Mouse (Mus musculus) R1 (cell line): ENCODE results near the gene Ap2b1.
"Not testable (repeated sequence)": the region's sequence is repeated elsewhere in the genome, so short reads cannot be mapped to it uniquely, and the experiment has no call there.

ENCODE experiments used
- DNase-seq: peaks from one replicate; pipeline ENCODE4 v3.0.0-alpha.2; 2018; ENCODE audit warnings: low read depth, low spot score

Ap2b1 gene

GRCm38 (mm10) chr11:83298225-83299195 is at the start of gene Ap2b1:
Ap2b1 (plus strand) TSS chr11:83299024.
- peak; percentile 96 for DNase-seq

GRCm38 (mm10) chr11:83257211-83257610 is 41.6 kb upstream of the Ap2b1 start:
- DNase-seq, result not testable (repeated sequence)

GRCm38 (mm10) chr11:83262673-83263072 is 36.2 kb upstream of the Ap2b1 start:
- no peak for DNase-seq

- peak; percentile 33 for DNase-seq
Observed at GRCm38 (mm10) chr11:83263146-83263545, 35.7 kb upstream of the Ap2b1 start.

- no peak for DNase-seq
Observed at GRCm38 (mm10) chr11:83270842-83271150, 28.0 kb upstream of the Ap2b1 start.

- peak; percentile 89 for DNase-seq
Observed at GRCm38 (mm10) chr11:83271151-83271950, 27.5 kb upstream of the Ap2b1 start.

GRCm38 (mm10) chr11:83271951-83272843 is 26.6 kb upstream of the Ap2b1 start:
- peak; percentile 55 for DNase-seq

- DNase-seq, result no peak
Observed at GRCm38 (mm10) chr11:83276251-83276650, 22.6 kb upstream of the Ap2b1 start.

GRCm38 (mm10) chr11:83279024-83279423 is 19.8 kb upstream of the Ap2b1 start:
- no peak for DNase-seq

GRCm38 (mm10) chr11:83279691-83280090 is 19.1 kb upstream of the Ap2b1 start:
- no peak for DNase-seq

- no peak for DNase-seq
Observed at GRCm38 (mm10) chr11:83282084-83282483, 16.7 kb upstream of the Ap2b1 start.

GRCm38 (mm10) chr11:83285627-83286026 is 13.2 kb upstream of the Ap2b1 start:
- no peak for DNase-seq

- no peak for DNase-seq
Observed at GRCm38 (mm10) chr11:83286566-83286965, 12.3 kb upstream of the Ap2b1 start, which contains the start of gene Slfn14. Slfn14 (minus strand) TSS chr11:83286726.

- no peak for DNase-seq
Observed at GRCm38 (mm10) chr11:83289036-83289435, 9.8 kb upstream of the Ap2b1 start.

- no peak for DNase-seq
Observed at GRCm38 (mm10) chr11:83289633-83290032, 9.2 kb upstream of the Ap2b1 start.

GRCm38 (mm10) chr11:83291375-83292250 is 7.2 kb upstream of the Ap2b1 start:
- DNase-seq, result peak; percentile 97

- DNase-seq, result no peak
Observed at GRCm38 (mm10) chr11:83292251-83292587, 6.6 kb upstream of the Ap2b1 start.

- no peak for DNase-seq
Observed at GRCm38 (mm10) chr11:83293182-83293581, 5.6 kb upstream of the Ap2b1 start.

GRCm38 (mm10) chr11:83294133-83294532 is 4.7 kb upstream of the Ap2b1 start:
- no peak for DNase-seq

- DNase-seq, result no peak
Observed at GRCm38 (mm10) chr11:83297816-83298215, 1.0 kb upstream of the Ap2b1 start.

GRCm38 (mm10) chr11:83299724-83300123 is 900 bp downstream of the Ap2b1 start:
- no peak for DNase-seq
